Mouse (Mus musculus) kidney, adult 2 months (tissue): Measurements from ENCODE around the gene Gm45140. TPM values are rescaled to one million over a fixed set of nuclear protein-coding genes. Genes with fewer than 3 reads are reported as not detected.

Experiments used
- DNase-seq: peaks from one replicate; pipeline ENCODE4 v3.0.0; 2021
- H3K27ac ChIP-seq: fragments of 200-500 bp; 2 replicates; pipeline ENCODE4 v1.5.1; 2012; ENCODE audit warnings: low read depth, low read length, control low read depth, inconsistent platforms; ENCODE audit not compliant: insufficient read depth
- H3K27me3 ChIP-seq: fragments of 200-500 bp; replicated peaks from 2 replicates; pipeline ENCODE4 v1.6.1; 2012; ENCODE audit warnings: mild to moderate bottlenecking, moderate library complexity, low read length, inconsistent platforms; ENCODE audit not compliant: control insufficient read depth, insufficient read depth
- H3K36me3 ChIP-seq: fragments of 200-500 bp; 2 replicates; pipeline ENCODE4 v1.6.1; 2012; ENCODE audit warnings: mild to moderate bottlenecking, moderate library complexity, low read length, inconsistent platforms; ENCODE audit not compliant: control insufficient read depth, insufficient read depth
- H3K4me1 ChIP-seq: fragments of 200-500 bp; 2 replicates; pipeline ENCODE4 v1.6.1; 2011; ENCODE audit warnings: low read length; ENCODE audit not compliant: control insufficient read depth, insufficient read depth
- H3K4me3 ChIP-seq: fragments of 200-500 bp; 2 replicates; pipeline ENCODE4 v1.5.1; 2011; ENCODE audit warnings: mild to moderate bottlenecking, low read depth, low read length, control low read depth; ENCODE audit not compliant: insufficient read depth
- CTCF ChIP-seq: fragments of 200-500 bp; conservative IDR thresholded peaks from 2 replicates; pipeline ENCODE4 v1.5.1; 2011; ENCODE audit warnings: low read depth, mild to moderate bottlenecking, control low read depth, low read length, moderate library complexity, mixed read lengths; ENCODE audit not compliant: insufficient read depth, insufficient read length
- POLR2A ChIP-seq: fragments of 200-500 bp; IDR thresholded peaks from one replicate; pipeline ENCODE4 v1.6.1; 2011; ENCODE audit warnings: low read depth, low read length, control low read depth
- WGBS: fragments of 180-500 bp; shearing (Covaris S2); methylation state at CpG from one replicate; pipeline ENCODE4 v1.1.7; 2018; 5-methylcytosine and 5-hydroxymethylcytosine counted together
- polyA plus RNA-seq: library from polyadenylated mRNA; depleted of rRNA; stranded (reverse); fragments of >200 nt; gene quantifications from 2 replicates; pipeline ENCODE4 v1.2.3, GENCODE M21; 2012

Gene Gm45140
- polyA plus RNA-seq, 1 experiment, result 0.77 TPM

DNA sequence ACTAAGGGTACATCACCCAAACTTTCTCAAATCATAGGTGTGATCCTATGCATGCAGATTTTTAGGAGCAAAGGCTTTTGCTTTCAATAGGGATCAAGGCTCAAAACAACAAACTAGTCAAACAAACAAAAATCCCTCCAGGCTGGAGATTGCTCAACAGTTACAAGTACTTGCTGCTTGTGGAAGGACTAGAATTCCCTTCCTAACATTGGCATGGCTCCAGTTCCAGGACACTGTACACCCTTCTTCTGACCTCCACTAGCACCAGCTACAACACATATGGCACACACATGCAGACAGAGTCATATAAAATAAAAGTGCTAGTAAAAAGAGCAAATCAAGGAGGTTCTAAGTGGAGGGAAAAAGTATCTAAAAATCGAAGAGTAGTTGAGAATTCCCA, 11.2 kb upstream of the Gm45140 start:
- no peak for TF ChIP-seq CTCF
- no peak for TF ChIP-seq POLR2A
- peaks cover 16% of the 10 kb centered on the region for H3K36me3 ChIP-seq

GRCm38 (mm10) chr6:87845031-87845695, 9.6 kb upstream of the Gm45140 start:
- H3K4me1 ChIP-seq, result peaks cover 13% of the 10 kb centered on the region
- no peak overlapping the region for H3K27ac ChIP-seq
- H3K27me3 ChIP-seq, result no peaks in the 10 kb centered on the region
- DNase-seq, result no peak
- no peak overlapping the region for H3K4me3 ChIP-seq
- WGBS, result 86% methylated on average over 13 of the region's 13 CpGs
- TF ChIP-seq POLR2A (no peak), CTCF (no peak)
- H3K36me3 ChIP-seq, result peaks cover 16% of the 10 kb centered on the region

More for the DNA sequence above, 11.2 kb upstream of the Gm45140 start:
- Histone ChIP-seq H3K4me1 (peaks cover 16% of the 10 kb centered on the region), H3K27ac (no peak overlapping the region), H3K4me3 (no peak overlapping the region), H3K27me3 (no peaks in the 10 kb centered on the region)
- 56% methylated on average over 1 of the region's 1 CpGs for WGBS
- peak; percentile 40 for DNase-seq

- TF ChIP-seq CTCF, result 0 out of 2 replicates have a peak, but pooled peaks have one; percentile 23
- TF ChIP-seq POLR2A, result no peak
- DNase-seq, result peak; percentile 34
- WGBS, result 12% methylated on average over 1 of the region's 1 CpGs
- Histone ChIP-seq H3K27me3 (no peaks in the 10 kb centered on the region), H3K36me3 (peaks cover 16% of the 10 kb centered on the region), H3K4me1 (peaks cover 6% of the 10 kb centered on the region), H3K27ac (no peak overlapping the region), H3K4me3 (no peak overlapping the region)
Observed at GRCm38 (mm10) chr6:87842254-87842653, 6.7 kb upstream of the Gm45140 start.

GRCm38 (mm10) chr6:87841635-87842034, 6.0 kb upstream of the Gm45140 start:
- H3K27ac ChIP-seq, result no peak overlapping the region
- no peak overlapping the region for H3K4me3 ChIP-seq
- DNase-seq, result no peak
- no peaks in the 10 kb centered on the region for H3K4me1 ChIP-seq
- 74% methylated on average over 8 of the region's 8 CpGs for WGBS
- H3K36me3 ChIP-seq, result peaks cover 16% of the 10 kb centered on the region
- TF ChIP-seq POLR2A (no peak), CTCF (no peak)
- H3K27me3 ChIP-seq, result no peaks in the 10 kb centered on the region

GRCm38 (mm10) chr6:87839797-87840341, 4.3 kb upstream of the Gm45140 start:
- Histone ChIP-seq H3K27me3 (no peaks in the 10 kb centered on the region), H3K4me3 (no peak overlapping the region), H3K36me3 (peaks cover 12% of the 10 kb centered on the region), H3K27ac (no peak overlapping the region), H3K4me1 (no peaks in the 10 kb centered on the region)
- DNase-seq, result no peak
- TF ChIP-seq CTCF (no peak), POLR2A (no peak)
- WGBS, result 51% methylated on average over 11 of the region's 11 CpGs

GRCm38 (mm10) chr6:87838551-87839197, 3.1 kb upstream of the Gm45140 start, which contains the start of gene Isy1:
Isy1 (minus strand) TSS chr6:87838798.
- H3K36me3 ChIP-seq, result peaks cover 7% of the 10 kb centered on the region
- peak within 1 kb of the TSS; percentile 92 for H3K27ac ChIP-seq
- no peaks in the 10 kb centered on the region for H3K27me3 ChIP-seq
- no peaks in the 10 kb centered on the region for H3K4me1 ChIP-seq
- WGBS, result under 1% methylated on average over 46 of the region's 46 CpGs
- peak; percentile 77 for TF ChIP-seq POLR2A
- no peak for TF ChIP-seq CTCF
- peak; percentile 98 for DNase-seq
- peak within 1 kb of the TSS; percentile 75 for H3K4me3 ChIP-seq

GRCm38 (mm10) chr6:87820366-87820765, 15.2 kb downstream of the Gm45140 start:
- Histone ChIP-seq H3K4me1 (no peaks in the 10 kb centered on the region), H3K36me3 (peaks cover 1% of the 10 kb centered on the region; the same call in 1 of the 2 replicates), H3K27ac (no peak overlapping the region), H3K4me3 (no peak overlapping the region), H3K27me3 (no peaks in the 10 kb centered on the region)
- 97% methylated on average over 2 of the region's 2 CpGs for WGBS
- TF ChIP-seq POLR2A, result no peak
- TF ChIP-seq CTCF, result no peak
- DNase-seq, result no peak
